Mouse (Mus musculus): Measurements from ENCODE around the gene Gm1673. TPM values are rescaled to one million over a fixed set of nuclear protein-coding genes. Genes with fewer than 3 reads are reported as not detected.

The Gm1673 gene
- polyA plus RNA-seq, 1 experiment from 2014 or later: 214 TPM

DNA sequence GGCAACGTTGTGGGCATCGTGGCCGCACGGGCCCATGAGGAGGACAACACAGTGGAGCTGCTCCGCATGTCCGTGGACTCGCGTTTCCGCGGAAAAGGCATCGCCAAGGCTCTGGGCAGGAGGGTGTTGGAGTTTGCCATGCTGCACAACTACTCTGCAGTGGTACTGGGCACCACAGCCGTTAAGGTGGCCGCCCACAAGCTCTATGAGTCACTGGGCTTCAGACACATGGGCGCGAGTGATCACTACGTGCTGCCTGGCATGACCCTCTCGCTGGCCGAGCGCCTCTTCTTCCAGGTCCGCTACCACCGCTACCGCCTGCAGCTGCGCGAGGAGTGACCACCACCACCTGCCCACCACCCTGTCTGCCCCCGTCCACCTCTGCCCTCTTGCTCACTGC is 17.6 kb downstream of the Gm1673 start:
- Histone ChIP-seq H3K9me3 (no peaks in the 10 kb centered on the region), H3K4me3 (no peak overlapping the region), H3K27ac (replicated peaks) (no peak overlapping the region), H3K36me3 (replicated peaks) (peaks cover 13% of the 10 kb centered on the region; the same call in 1 of the 2 replicates), H3K27me3 (replicated peaks; ENCODE audit: low read depth, poor library complexity, severe bottlenecking) (peaks cover 56% of the 10 kb centered on the region), H3K4me1 (peaks cover 24% of the 10 kb centered on the region)
- WGBS: 95% methylated on average over 25 of the region's 25 CpGs
- DNase-seq (ENCODE audit: low spot score): peak; percentile 8

DNA sequence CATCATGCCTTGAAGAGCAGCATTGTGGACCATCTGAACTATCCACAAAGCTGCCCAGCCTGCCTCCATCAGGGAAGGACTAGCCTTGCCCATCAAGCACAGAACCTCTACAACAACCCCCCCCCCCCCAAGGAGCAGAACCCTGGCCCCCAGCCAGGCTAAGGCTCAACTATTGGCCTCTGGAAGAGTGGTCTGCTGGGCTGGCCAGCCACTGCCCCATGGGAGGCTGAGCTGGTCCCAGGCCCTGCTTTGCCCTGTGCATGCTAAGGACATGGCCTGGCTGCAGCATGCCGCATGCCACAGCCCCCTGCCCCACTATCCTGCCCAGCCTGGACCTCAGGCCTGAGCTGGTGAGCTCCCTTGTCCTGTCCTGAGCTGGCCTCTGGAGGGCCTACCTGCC is 18.2 kb downstream of the Gm1673 start:
- peaks cover 50% of the 10 kb centered on the region for H3K27me3 ChIP-seq (replicated peaks; ENCODE audit: low read depth, poor library complexity, severe bottlenecking)
- peaks cover 19% of the 10 kb centered on the region for H3K4me1 ChIP-seq
- H3K4me3 ChIP-seq: no peak overlapping the region
- H3K9me3 ChIP-seq: no peaks in the 10 kb centered on the region
- H3K27ac ChIP-seq (replicated peaks): no peak overlapping the region
- DNase-seq (ENCODE audit: low spot score): no peak
- WGBS: 82% methylated on average over 1 of the region's 1 CpGs
- peaks cover 13% of the 10 kb centered on the region; the same call in 1 of the 2 replicates for H3K36me3 ChIP-seq (replicated peaks)

GRCm38 (mm10) chr5:34002636-34003035 is 19.4 kb downstream of the Gm1673 start:
- DNase-seq (ENCODE audit: low spot score): no peak
- WGBS: 93% methylated on average over 4 of the region's 4 CpGs
- no peak overlapping the region for H3K4me3 ChIP-seq
- H3K36me3 ChIP-seq (replicated peaks): peaks cover 13% of the 10 kb centered on the region; the same call in 1 of the 2 replicates
- peaks cover 8% of the 10 kb centered on the region; the same call in 1 of the 2 replicates for H3K4me1 ChIP-seq
- peaks cover 38% of the 10 kb centered on the region for H3K27me3 ChIP-seq (replicated peaks; ENCODE audit: low read depth, poor library complexity, severe bottlenecking)
- H3K9me3 ChIP-seq: no peaks in the 10 kb centered on the region
- H3K27ac ChIP-seq (replicated peaks): no peak overlapping the region

DNA sequence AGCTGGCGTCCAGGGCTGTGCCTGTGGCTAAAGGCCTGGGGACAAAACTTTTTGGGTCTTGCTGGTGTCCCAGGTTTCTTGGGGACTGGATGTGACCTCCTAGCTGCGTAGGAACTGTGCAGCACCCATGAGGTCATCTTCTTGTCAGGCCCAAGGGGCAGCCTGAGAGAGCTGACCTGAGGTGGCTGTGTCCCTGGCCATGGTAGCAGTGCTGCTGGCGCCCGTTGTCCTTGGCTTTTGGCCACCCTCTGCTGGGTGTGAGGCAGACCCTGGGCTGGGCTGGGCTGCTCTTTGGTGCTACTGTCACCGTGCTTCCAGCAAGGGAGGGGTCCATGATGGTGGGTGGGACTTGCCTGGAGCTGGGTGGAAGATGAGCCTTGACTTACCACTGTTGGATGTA is 21.4 kb downstream of the Gm1673 start:
- peaks cover 18% of the 10 kb centered on the region for H3K27me3 ChIP-seq (replicated peaks; ENCODE audit: low read depth, poor library complexity, severe bottlenecking)
- WGBS: 80% methylated on average over 5 of the region's 5 CpGs
- no peaks in the 10 kb centered on the region for H3K4me1 ChIP-seq
- DNase-seq (ENCODE audit: low spot score): no peak
- no peaks in the 10 kb centered on the region for H3K9me3 ChIP-seq
- no peak overlapping the region for H3K4me3 ChIP-seq
- peaks cover 13% of the 10 kb centered on the region; the same call in 1 of the 2 replicates for H3K36me3 ChIP-seq (replicated peaks)
- H3K27ac ChIP-seq (replicated peaks): no peak overlapping the region

GRCm38 (mm10) chr5:34006832-34007231 is 23.6 kb downstream of the Gm1673 start:
- Histone ChIP-seq H3K4me3 (no peak overlapping the region), H3K4me1 (no peaks in the 10 kb centered on the region), H3K36me3 (replicated peaks) (peaks cover under 1% of the 10 kb centered on the region; the same call in 1 of the 2 replicates), H3K9me3 (no peaks in the 10 kb centered on the region), H3K27ac (replicated peaks) (no peak overlapping the region), H3K27me3 (replicated peaks; ENCODE audit: low read depth, poor library complexity, severe bottlenecking) (no peaks in the 10 kb centered on the region)
- DNase-seq (ENCODE audit: low spot score): no peak
- WGBS: 87% methylated on average over 4 of the region's 4 CpGs

DNA sequence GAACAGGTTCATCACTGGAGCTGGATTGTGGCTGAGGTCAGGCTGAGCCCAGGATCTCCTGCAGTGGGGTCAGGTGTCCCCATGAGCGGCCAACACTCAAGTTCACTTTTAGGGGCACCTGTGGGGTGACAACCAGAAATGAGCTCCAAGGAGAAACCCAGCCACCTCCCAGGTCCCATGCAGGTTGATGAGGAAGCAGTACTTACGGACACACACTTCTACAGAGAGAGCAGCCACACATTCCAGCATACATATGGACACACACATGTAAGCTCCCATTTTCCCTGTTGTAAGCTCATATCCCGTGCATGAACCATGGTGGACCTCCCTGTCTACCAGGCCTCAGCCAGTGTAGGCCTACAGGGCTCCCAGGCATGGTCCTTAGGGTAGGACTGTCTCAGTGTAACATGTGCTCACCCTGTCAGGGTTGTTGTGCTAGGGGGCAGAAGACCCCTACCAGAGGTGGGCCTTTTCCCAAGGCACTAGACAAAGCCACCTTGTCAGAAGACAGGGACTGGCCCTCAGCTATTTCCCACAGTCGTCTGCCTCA is 24.2 kb downstream of the Gm1673 start:
- Histone ChIP-seq H3K27ac (replicated peaks) (no peak overlapping the region), H3K36me3 (replicated peaks) (no peaks in the 10 kb centered on the region), H3K4me3 (no peak overlapping the region), H3K27me3 (replicated peaks; ENCODE audit: low read depth, poor library complexity, severe bottlenecking) (no peaks in the 10 kb centered on the region), H3K9me3 (no peaks in the 10 kb centered on the region), H3K4me1 (no peaks in the 10 kb centered on the region)
- WGBS: 84% methylated on average over 4 of the region's 4 CpGs
- DNase-seq (ENCODE audit: low spot score): no peak

- no peaks in the 10 kb centered on the region for H3K9me3 ChIP-seq
- no peak overlapping the region for H3K4me3 ChIP-seq
- H3K4me1 ChIP-seq: no peaks in the 10 kb centered on the region
- H3K27me3 ChIP-seq (replicated peaks; ENCODE audit: low read depth, poor library complexity, severe bottlenecking): no peaks in the 10 kb centered on the region
- WGBS: 66% methylated on average over 1 of the region's 1 CpGs
- no peak for DNase-seq (ENCODE audit: low spot score)
- H3K36me3 ChIP-seq (replicated peaks): no peaks in the 10 kb centered on the region
- no peak overlapping the region for H3K27ac ChIP-seq (replicated peaks)
Measured at GRCm38 (mm10) chr5:34014652-34015051, 31.4 kb downstream of the Gm1673 start.

GRCm38 (mm10) chr5:34018968-34019367 is 35.7 kb downstream of the Gm1673 start:
- no peaks in the 10 kb centered on the region for H3K9me3 ChIP-seq
- H3K36me3 ChIP-seq (replicated peaks): no peaks in the 10 kb centered on the region
- no peaks in the 10 kb centered on the region for H3K4me1 ChIP-seq
- 86% methylated on average over 4 of the region's 4 CpGs for WGBS
- H3K4me3 ChIP-seq: no peak overlapping the region
- no peak for DNase-seq (ENCODE audit: low spot score)
- H3K27me3 ChIP-seq (replicated peaks; ENCODE audit: low read depth, poor library complexity, severe bottlenecking): no peaks in the 10 kb centered on the region
- H3K27ac ChIP-seq (replicated peaks): no peak overlapping the region

GRCm38 (mm10) chr5:34030101-34030500 is 46.9 kb downstream of the Gm1673 start:
- Histone ChIP-seq H3K27me3 (replicated peaks; ENCODE audit: low read depth, poor library complexity, severe bottlenecking) (no peaks in the 10 kb centered on the region), H3K27ac (replicated peaks) (no peak overlapping the region), H3K36me3 (replicated peaks) (no peaks in the 10 kb centered on the region), H3K9me3 (no peaks in the 10 kb centered on the region), H3K4me3 (no peak overlapping the region), H3K4me1 (no peaks in the 10 kb centered on the region)
- DNase-seq (ENCODE audit: low spot score): no peak
- 80% methylated on average over 4 of the region's 4 CpGs for WGBS

- DNase-seq (ENCODE audit: low spot score): no peak
- Histone ChIP-seq H3K4me1 (no peaks in the 10 kb centered on the region), H3K9me3 (no peaks in the 10 kb centered on the region), H3K36me3 (replicated peaks) (no peaks in the 10 kb centered on the region), H3K27me3 (replicated peaks; ENCODE audit: low read depth, poor library complexity, severe bottlenecking) (no peaks in the 10 kb centered on the region), H3K4me3 (no peak overlapping the region), H3K27ac (replicated peaks) (no peak overlapping the region)
- WGBS: 77% methylated on average over 6 of the region's 6 CpGs
Measured at GRCm38 (mm10) chr5:34031022-34031421, 47.8 kb downstream of the Gm1673 start.

DNA sequence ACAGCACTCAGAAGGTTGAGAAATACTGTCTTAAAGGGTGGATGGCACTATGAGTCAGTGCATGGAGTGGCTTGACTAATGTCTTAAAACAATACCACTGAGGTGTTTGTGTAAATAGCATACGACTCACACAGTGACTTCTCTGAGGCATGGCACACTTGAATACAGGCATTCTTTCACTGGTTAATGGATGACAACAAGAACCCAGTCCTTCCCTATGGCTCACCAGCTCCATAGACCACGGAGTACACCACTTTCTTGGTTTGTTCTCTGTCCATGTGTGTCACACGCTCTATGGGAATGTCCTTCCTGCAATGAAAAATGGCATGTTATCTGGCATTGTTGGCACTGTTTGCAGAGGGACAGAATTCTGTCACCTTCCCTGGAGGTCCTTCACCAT is 49.3 kb downstream of the Gm1673 start:
- Histone ChIP-seq H3K4me3 (no peak overlapping the region), H3K4me1 (no peaks in the 10 kb centered on the region), H3K27me3 (replicated peaks; ENCODE audit: low read depth, poor library complexity, severe bottlenecking) (no peaks in the 10 kb centered on the region), H3K9me3 (no peaks in the 10 kb centered on the region), H3K36me3 (replicated peaks) (no peaks in the 10 kb centered on the region), H3K27ac (replicated peaks) (no peak overlapping the region)
- WGBS: 72% methylated on average over 3 of the region's 3 CpGs
- no peak for DNase-seq (ENCODE audit: low spot score)
